Mouse (Mus musculus) retina, postnatal 1 day (tissue): Measurements from ENCODE around the gene Ttc4.

Experiments
- DNase-seq: peaks from one replicate; pipeline ENCODE4 v3.0.0-alpha.2; 2012

Gene Ttc4

DNA sequence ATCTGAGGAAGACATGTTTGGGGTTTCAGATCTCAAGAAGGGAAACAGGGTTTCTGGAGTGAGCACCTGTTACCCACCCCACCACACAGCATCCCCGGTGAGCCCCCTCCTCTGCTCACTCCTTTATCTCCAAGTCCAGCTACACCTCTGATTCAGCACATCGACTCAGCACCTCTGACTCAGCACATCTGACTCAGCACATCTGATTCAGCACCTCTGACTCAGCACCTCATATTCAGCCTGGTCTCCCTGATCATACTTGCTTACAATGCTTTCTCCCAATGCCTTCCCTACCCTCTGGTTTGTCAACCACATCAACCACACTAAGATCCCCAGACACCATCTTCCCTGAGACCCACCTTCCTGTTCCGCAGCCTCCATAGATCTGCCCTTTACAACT lies 65.2 kb downstream of the Ttc4 start:
- DNase-seq, result no peak

DNA sequence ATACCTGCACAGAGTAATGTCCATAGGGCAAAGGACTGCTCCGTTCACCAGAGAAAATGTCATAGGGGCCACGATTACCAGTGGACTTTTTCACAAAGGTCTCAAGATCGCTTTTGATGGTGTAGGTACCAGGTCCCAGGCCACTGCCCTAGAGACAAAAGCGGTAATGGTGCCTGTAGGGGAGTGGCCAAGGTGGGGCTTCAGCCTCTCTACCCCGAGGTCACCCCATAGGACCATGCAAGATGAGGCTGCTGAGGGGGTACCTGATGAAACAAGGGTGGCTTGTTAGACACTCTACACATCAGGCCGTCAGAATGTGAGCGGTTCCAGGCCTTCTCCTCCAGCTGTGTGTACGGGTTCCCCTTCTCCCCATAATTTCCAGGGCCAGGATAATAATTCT lies 65.6 kb downstream of the Ttc4 start:
- no peak for DNase-seq
